Comparison of ENCODE assay signal across 15 mouse cellular contexts in genomic region chr9:32925720-32926595, GRCm38 (mm10).
DNase-seq lines count a peak whose midpoint lies in the region; ATAC-seq and TF ChIP-seq lines count a peak whose summit lies in the region.
"Had no signal": no experiment of that assay in that cellular context is flagged by ENCODE, and none has a peak within 500 bp of the region (broad histone marks: within the 10 kb centered on the region; RNA-seq: fewer than 3 reads in every experiment).

No protein-coding gene starts in this region.

- TF ChIP-seq CTCF in heart, adult 2 months (IDR thresholded peaks at IDR 0.05), result no peak

- no peak for TF ChIP-seq POLR2A in heart, adult 2 months (IDR thresholded peaks at IDR 0.05; ENCODE audit: insufficient read depth, low read depth, low read length)

- 57% methylated on average over 12 of the region's 12 CpGs for whole genome bisulfite sequencing in heart, adult 2 months
- 82% methylated on average over 12 of the region's 12 CpGs for WGBS in hindbrain, embryonic 11.5 days
- 78% methylated on average over 12 of the region's 12 CpGs for WGBS in embryonic facial prominence, embryonic 10.5 days

- intact Hi-C loops in heart, adult 2 months (cut with DNase I), result loop anchor here (2.0 kb wide), 1 partner anchor 15 kb away; no protein-coding TSS in a partner anchor
- intact Hi-C loops in heart, postnatal 14 days (cut with DNase I), result no loop called here

- H3K4me3 ChIP-seq in heart, adult 2 months, result no peak overlapping the region
- H3K4me3 ChIP-seq in hindbrain, embryonic 11.5 days (ENCODE audit: low read depth, low read length), result no peak overlapping the region
- H3K4me3 ChIP-seq in embryonic facial prominence, embryonic 10.5 days, result no peak overlapping the region
- H3K4me3 ChIP-seq: heart, embryonic 12.5 days; hindbrain, embryonic 10.5 days; limb, embryonic 12.5 days; stomach, embryonic 15.5 days had no signal

- H3K9me3 ChIP-seq in hindbrain, embryonic 11.5 days (ENCODE audit: control insufficient read depth, low read length), result no peaks in the 10 kb centered on the region
- no peaks in the 10 kb centered on the region for H3K9me3 ChIP-seq in embryonic facial prominence, embryonic 10.5 days
- H3K9me3 ChIP-seq: heart, embryonic 12.5 days; hindbrain, embryonic 10.5 days; limb, embryonic 12.5 days; stomach, embryonic 15.5 days had no signal

- no peak for TF ChIP-seq EP300 in heart, adult 2 months (IDR thresholded peaks at IDR 0.05; ENCODE audit: insufficient read depth, low read depth, low read length)

- H3K36me3 ChIP-seq in heart, adult 2 months (ENCODE audit: control insufficient read depth, insufficient read depth, low read length), result peaks cover 7% of the 10 kb centered on the region
- no peaks in the 10 kb centered on the region for H3K36me3 ChIP-seq in hindbrain, embryonic 11.5 days (ENCODE audit: control insufficient read depth, insufficient read depth, low read length)
- H3K36me3 ChIP-seq in embryonic facial prominence, embryonic 10.5 days (replicated peaks), result no peaks in the 10 kb centered on the region
- H3K36me3 ChIP-seq: heart, embryonic 12.5 days; hindbrain, embryonic 10.5 days; limb, embryonic 12.5 days; stomach, embryonic 15.5 days had no signal

- H3K4me1 ChIP-seq in heart, adult 2 months (ENCODE audit: control insufficient read depth, insufficient read depth, low read length), result peaks cover 8% of the 10 kb centered on the region
- H3K4me1 ChIP-seq in hindbrain, embryonic 11.5 days (replicated peaks; ENCODE audit: control insufficient read depth, insufficient read depth, low read length), result no peaks in the 10 kb centered on the region
- H3K4me1 ChIP-seq in embryonic facial prominence, embryonic 10.5 days, result peaks cover 4% of the 10 kb centered on the region
- H3K4me1 ChIP-seq: heart, embryonic 12.5 days; hindbrain, embryonic 10.5 days; stomach, embryonic 15.5 days had no signal

- H3K9ac ChIP-seq in heart, adult 2 months (ENCODE audit: low read depth, low read length), result no peak overlapping the region; the same call in 1 of the 2 replicates
- no peak overlapping the region for H3K9ac ChIP-seq in hindbrain, embryonic 11.5 days (ENCODE audit: low read depth, low read length)
- H3K9ac ChIP-seq: heart, embryonic 12.5 days; limb, embryonic 12.5 days; stomach, embryonic 15.5 days had no signal

- H3K27ac ChIP-seq in heart, adult 2 months, result peak overlapping the region; percentile 71
- no peak overlapping the region for H3K27ac ChIP-seq in hindbrain, embryonic 11.5 days (ENCODE audit: low read depth, low read length)
- no peak overlapping the region for H3K27ac ChIP-seq in embryonic facial prominence, embryonic 10.5 days (replicated peaks)
- H3K27ac ChIP-seq: hindbrain, embryonic 10.5 days; limb, embryonic 12.5 days; stomach, embryonic 15.5 days had no signal

- no peak overlapping the region for H3K4me2 ChIP-seq in hindbrain, embryonic 11.5 days (replicated peaks; ENCODE audit: low read depth, low read length)
- H3K4me2 ChIP-seq: heart, embryonic 12.5 days; limb, embryonic 12.5 days; stomach, embryonic 15.5 days had no signal

- no peaks in the 10 kb centered on the region for H3K79me2 ChIP-seq in heart, adult 2 months (replicated peaks; ENCODE audit: control insufficient read depth, insufficient read depth, low read length)

- no peak for ATAC-seq in hindbrain, embryonic 11.5 days (ENCODE audit: low FRiP score)
- ATAC-seq in erythroblast, adult 5-6 weeks (replicated peaks; ENCODE audit: low FRiP score, poor library complexity, severe bottlenecking), result no peak
- ATAC-seq: intestine, postnatal 0 days had no signal

- no peak for DNase-seq in heart, adult 2 months
- DNase-seq in heart, postnatal 14 days, result no peak
- peak; percentile 41 to 42 for DNase-seq in spleen, postnatal 36 days (ENCODE audit: low spot score in 2 of 2)
- DNase-seq in spleen, adult 18-20 months, result no peak
- peak; percentile 93 for DNase-seq in naive thymus-derived CD4-positive, alpha-beta T cell, adult 2 months (ENCODE audit: low read depth)
- DNase-seq in hindbrain, embryonic 11.5 days (ENCODE audit: low spot score), result no peak
- DNase-seq in embryonic facial prominence, embryonic 10.5 days (ENCODE audit: low spot score), result no peak
- DNase-seq: cerebellum, adult 11 months; kidney, postnatal 36 days had no signal

- H3K27me3 ChIP-seq in heart, adult 2 months (ENCODE audit: control insufficient read depth, insufficient read depth, low read length), result no peaks in the 10 kb centered on the region
- H3K27me3 ChIP-seq in hindbrain, embryonic 11.5 days (ENCODE audit: control insufficient read depth, insufficient read depth, low read length), result no peaks in the 10 kb centered on the region
- no peaks in the 10 kb centered on the region for H3K27me3 ChIP-seq in embryonic facial prominence, embryonic 10.5 days (replicated peaks; ENCODE audit: low read depth, poor library complexity, severe bottlenecking)
- H3K27me3 ChIP-seq: heart, embryonic 12.5 days; limb, embryonic 12.5 days; stomach, embryonic 15.5 days had no signal

Comparison
In these comparisons a context has a peak if more than half of its experiments do, and no peak if none do; other contexts are left out.
1. DNase-seq: peak in spleen, postnatal 36 days (2 of 2) and naive thymus-derived CD4-positive, alpha-beta T cell, adult 2 months (single experiment); none in heart, adult 2 months (0 of 2), heart, postnatal 14 days (0 of 2), spleen, adult 18-20 months (0 of 2), hindbrain, embryonic 11.5 days (single experiment) and embryonic facial prominence, embryonic 10.5 days (single experiment).